Mouse (Mus musculus) midbrain, embryonic 12.5 days (tissue): ENCODE data around the gene Rcl1. TPM values are rescaled to one million over a fixed set of nuclear protein-coding genes. Genes with fewer than 3 reads are reported as not detected.

ENCODE experiments used
- ATAC-seq: fragments of 200-750 bp; cut with Nextera tagmentation; 2 replicates; pipeline ENCODE4 v1.8.0; 2017; ENCODE audit warnings: low read depth, moderate TSS enrichment, moderate library complexity; ENCODE audit not compliant: low FRiP score
- H3K27ac ChIP-seq: fragments of 300-500 bp; sonication (generic); replicated peaks from 2 replicates; pipeline ENCODE4 v1.5.1; 2016; ENCODE audit warnings: mild to moderate bottlenecking
- H3K27me3 ChIP-seq: fragments of 300-500 bp; sonication (generic); 2 replicates; pipeline ENCODE4 v1.6.1; 2016; ENCODE audit warnings: mild to moderate bottlenecking
- H3K36me3 ChIP-seq: fragments of 300-500 bp; sonication (generic); 2 replicates; pipeline ENCODE4 v1.6.1; 2016
- H3K4me1 ChIP-seq: fragments of 300-500 bp; sonication (generic); 2 replicates; pipeline ENCODE4 v1.6.1; 2016
- H3K4me2 ChIP-seq: fragments of 300-500 bp; sonication (generic); replicated peaks from 2 replicates; pipeline ENCODE4 v1.6.1; 2016; ENCODE audit warnings: mild to moderate bottlenecking, moderate library complexity
- H3K4me3 ChIP-seq: fragments of 300-500 bp; sonication (generic); 2 replicates; pipeline ENCODE4 v1.5.1; 2016; ENCODE audit warnings: mild to moderate bottlenecking
- H3K9ac ChIP-seq: fragments of 300-500 bp; sonication (generic); replicated peaks from 2 replicates; pipeline ENCODE4 v1.6.1; 2016; ENCODE audit warnings: mild to moderate bottlenecking, moderate library complexity
- H3K9me3 ChIP-seq: fragments of 300-500 bp; sonication (generic); 2 replicates; pipeline ENCODE4 v1.6.1; 2016; ENCODE audit warnings: mild to moderate bottlenecking
- WGBS: fragments of 180-500 bp; shearing (Covaris S2); methylation state at CpG from one replicate; pipeline ENCODE4 v1.1.7; 2016; 5-methylcytosine and 5-hydroxymethylcytosine counted together
- polyA plus RNA-seq: library from polyadenylated mRNA; unstranded; fragments of >200 nt; fragmentation: Nextera tagmentation; extraction: Ambion mirVana; gene quantifications from 2 replicates; pipeline ENCODE4 v1.2.1, GENCODE M21; 2016

Gene Rcl1
- polyA plus RNA-seq, 1 experiment from 2014 or later, result 41.0 TPM

GRCm38 (mm10) chr19:29113746-29114649 is 12.8 kb downstream of the Rcl1 start:
- Histone ChIP-seq H3K9ac (no peak overlapping the region), H3K4me3 (no peak overlapping the region), H3K4me1 (no peaks in the 10 kb centered on the region), H3K4me2 (no peak overlapping the region), H3K27ac (no peak overlapping the region), H3K9me3 (no peaks in the 10 kb centered on the region), H3K36me3 (peaks cover 10% of the 10 kb centered on the region), H3K27me3 (no peaks in the 10 kb centered on the region)
- 96% methylated on average over 10 of the region's 10 CpGs for WGBS
- no peak for ATAC-seq

GRCm38 (mm10) chr19:29116796-29117195 is 15.6 kb downstream of the Rcl1 start:
- H3K9me3 ChIP-seq, result no peaks in the 10 kb centered on the region
- no peaks in the 10 kb centered on the region for H3K4me1 ChIP-seq
- H3K27me3 ChIP-seq, result no peaks in the 10 kb centered on the region
- no peak overlapping the region for H3K4me3 ChIP-seq
- no peak overlapping the region for H3K4me2 ChIP-seq
- peaks cover 21% of the 10 kb centered on the region for H3K36me3 ChIP-seq
- WGBS, result 84% methylated on average over 6 of the region's 6 CpGs
- no peak overlapping the region for H3K27ac ChIP-seq
- ATAC-seq, result no peak
- H3K9ac ChIP-seq, result no peak overlapping the region

- Histone ChIP-seq H3K4me3 (no peak overlapping the region), H3K4me1 (no peaks in the 10 kb centered on the region), H3K9me3 (no peaks in the 10 kb centered on the region), H3K4me2 (no peak overlapping the region), H3K9ac (no peak overlapping the region), H3K27ac (no peak overlapping the region), H3K36me3 (peaks cover 28% of the 10 kb centered on the region), H3K27me3 (no peaks in the 10 kb centered on the region)
- no peak for ATAC-seq
- WGBS, result 88% methylated on average over 13 of the region's 13 CpGs
Observed at GRCm38 (mm10) chr19:29118196-29118595, 17.0 kb downstream of the Rcl1 start.

DNA sequence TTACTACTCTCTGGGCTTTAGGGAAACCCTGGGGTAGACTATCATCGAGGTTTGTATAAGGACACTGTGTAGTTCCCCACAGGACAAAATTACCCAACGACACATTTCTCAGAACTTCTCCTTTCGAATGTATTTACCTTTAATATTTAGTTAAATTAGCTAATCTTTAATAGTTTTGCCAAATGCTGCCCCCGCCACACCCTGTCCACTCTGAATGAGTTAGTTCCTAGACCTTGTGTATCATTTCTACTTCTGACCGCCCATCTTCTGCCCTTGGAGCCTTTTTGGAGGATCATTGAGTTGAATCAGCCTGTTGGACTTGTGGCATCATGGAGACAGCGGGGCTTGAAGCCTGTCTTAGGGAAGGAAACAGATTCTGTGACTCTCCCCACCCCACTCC is 19.1 kb downstream of the Rcl1 start:
- no peaks in the 10 kb centered on the region for H3K27me3 ChIP-seq
- H3K9me3 ChIP-seq, result no peaks in the 10 kb centered on the region
- H3K27ac ChIP-seq, result no peak overlapping the region
- H3K4me2 ChIP-seq, result no peak overlapping the region
- H3K9ac ChIP-seq, result no peak overlapping the region
- no peaks in the 10 kb centered on the region for H3K4me1 ChIP-seq
- 95% methylated on average over 6 of the region's 6 CpGs for WGBS
- peaks cover 42% of the 10 kb centered on the region for H3K36me3 ChIP-seq
- H3K4me3 ChIP-seq, result no peak overlapping the region
- no peak for ATAC-seq

DNA sequence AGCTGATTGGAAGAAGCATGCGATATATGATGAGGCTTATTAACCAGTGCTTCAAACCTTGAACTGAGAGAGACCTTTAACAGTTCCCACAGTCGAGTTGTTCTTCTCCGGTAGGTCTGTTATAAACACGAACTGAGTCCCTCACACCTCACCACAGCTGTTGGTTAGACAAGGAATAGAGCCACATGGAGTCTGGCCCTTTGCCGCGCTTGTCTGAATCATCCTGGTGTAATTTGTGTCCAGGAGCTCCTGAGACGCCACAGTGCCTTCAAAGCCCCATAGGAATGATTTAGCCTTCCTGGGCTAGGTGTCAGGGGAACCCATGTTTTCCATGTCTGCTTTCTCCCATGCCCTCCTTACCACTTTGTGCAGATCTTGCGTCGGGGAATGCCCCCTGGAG is 20.2 kb downstream of the Rcl1 start:
- Histone ChIP-seq H3K4me1 (no peaks in the 10 kb centered on the region), H3K36me3 (peaks cover 50% of the 10 kb centered on the region), H3K9me3 (no peaks in the 10 kb centered on the region), H3K4me3 (no peak overlapping the region), H3K27me3 (no peaks in the 10 kb centered on the region), H3K27ac (no peak overlapping the region), H3K4me2 (no peak overlapping the region), H3K9ac (no peak overlapping the region)
- 93% methylated on average over 9 of the region's 9 CpGs for WGBS
- no peak for ATAC-seq

- ATAC-seq, result no peak
- H3K4me1 ChIP-seq, result no peaks in the 10 kb centered on the region
- H3K4me3 ChIP-seq, result no peak overlapping the region
- H3K9ac ChIP-seq, result no peak overlapping the region
- no peak overlapping the region for H3K4me2 ChIP-seq
- H3K27me3 ChIP-seq, result no peaks in the 10 kb centered on the region
- no peaks in the 10 kb centered on the region for H3K9me3 ChIP-seq
- no peak overlapping the region for H3K27ac ChIP-seq
- WGBS, result 89% methylated on average over 13 of the region's 13 CpGs
- peaks cover 55% of the 10 kb centered on the region for H3K36me3 ChIP-seq
Observed at GRCm38 (mm10) chr19:29124886-29125585, 23.9 kb downstream of the Rcl1 start.

DNA sequence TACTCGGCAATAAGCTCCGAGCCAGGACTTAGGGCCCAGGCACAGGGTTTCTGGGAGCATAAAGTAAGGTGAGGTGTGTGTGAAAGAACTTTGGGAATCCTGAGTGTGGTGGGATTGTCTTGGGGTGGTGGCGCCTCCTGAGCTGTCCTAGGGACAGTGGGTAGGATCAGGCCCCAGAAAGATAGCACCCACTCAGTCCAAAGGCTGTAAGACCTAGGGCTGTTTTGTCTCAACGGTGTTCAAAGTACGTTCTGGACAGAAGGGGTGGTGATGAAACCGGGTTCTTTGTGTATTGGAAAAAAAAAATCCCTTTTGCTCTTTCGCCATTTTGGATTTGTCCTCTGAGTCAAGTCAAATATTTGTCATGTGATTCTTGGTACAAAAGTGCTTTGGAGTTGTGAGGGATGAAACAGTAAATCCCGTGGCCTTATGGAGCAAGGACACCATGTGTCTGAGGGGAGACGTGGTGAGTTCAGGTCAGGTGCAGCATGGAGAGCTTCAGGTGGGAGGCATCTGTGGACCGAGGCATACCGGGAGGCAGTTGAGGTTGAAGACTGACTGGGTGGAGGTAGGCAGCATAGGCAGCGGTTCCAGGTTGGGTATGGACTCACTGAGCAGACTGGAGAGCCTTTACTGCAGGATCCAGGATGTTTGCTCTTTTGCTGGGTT is 25.3 kb downstream of the Rcl1 start:
- Histone ChIP-seq H3K9ac (no peak overlapping the region), H3K27me3 (no peaks in the 10 kb centered on the region), H3K27ac (no peak overlapping the region), H3K4me2 (no peak overlapping the region), H3K4me1 (no peaks in the 10 kb centered on the region), H3K4me3 (no peak overlapping the region), H3K9me3 (no peaks in the 10 kb centered on the region), H3K36me3 (peaks cover 58% of the 10 kb centered on the region)
- ATAC-seq, result no peak
- 94% methylated on average over 12 of the region's 12 CpGs for WGBS

DNA sequence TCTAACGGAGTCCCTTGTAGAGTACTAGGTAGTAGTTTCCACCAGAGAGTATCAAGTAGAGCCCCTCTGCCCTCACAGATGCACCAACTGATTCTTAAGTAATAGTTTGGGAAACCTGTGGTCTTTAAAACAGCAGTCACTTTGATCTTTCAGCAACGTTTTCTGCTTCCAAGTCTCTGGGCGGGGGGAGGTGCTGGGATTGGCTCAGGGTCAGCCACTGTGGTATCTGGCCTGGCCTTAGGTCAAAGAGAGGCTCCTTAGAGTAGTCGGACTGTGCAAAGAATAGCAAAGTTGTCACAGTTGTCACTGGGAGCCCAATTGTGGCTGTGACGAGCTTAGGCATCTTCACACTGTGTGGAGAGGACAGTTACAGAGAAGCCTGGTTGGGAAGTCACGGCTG is 26.2 kb downstream of the Rcl1 start:
- ATAC-seq, result no peak
- no peak overlapping the region for H3K9ac ChIP-seq
- no peaks in the 10 kb centered on the region for H3K27me3 ChIP-seq
- H3K9me3 ChIP-seq, result no peaks in the 10 kb centered on the region
- no peak overlapping the region for H3K4me3 ChIP-seq
- no peaks in the 10 kb centered on the region for H3K4me1 ChIP-seq
- WGBS, result 59% methylated on average over 6 of the region's 6 CpGs
- H3K4me2 ChIP-seq, result no peak overlapping the region
- H3K36me3 ChIP-seq, result peaks cover 61% of the 10 kb centered on the region
- H3K27ac ChIP-seq, result no peak overlapping the region

DNA sequence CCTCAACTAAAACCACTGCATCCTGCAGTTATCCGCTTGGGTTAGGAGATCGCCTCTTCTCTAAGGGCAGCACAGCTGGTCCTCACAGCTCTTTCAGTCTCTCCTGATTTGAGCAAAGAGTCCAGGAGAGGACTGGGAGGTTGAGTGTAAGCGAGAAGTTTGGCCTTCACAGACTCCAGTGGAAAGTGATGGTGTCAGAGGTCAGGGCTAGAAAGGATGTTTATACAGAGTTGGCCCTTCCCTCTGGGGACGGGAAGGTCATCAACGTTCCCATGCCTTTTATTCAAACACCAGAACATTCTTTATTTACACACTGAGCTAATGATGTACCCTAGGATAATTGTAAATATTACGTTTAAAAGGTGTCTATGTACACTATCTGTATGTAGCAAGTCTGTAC is 27.0 kb downstream of the Rcl1 start:
- Histone ChIP-seq H3K4me3 (no peak overlapping the region), H3K27me3 (no peaks in the 10 kb centered on the region), H3K9me3 (no peaks in the 10 kb centered on the region), H3K4me2 (no peak overlapping the region), H3K36me3 (peaks cover 56% of the 10 kb centered on the region), H3K4me1 (no peaks in the 10 kb centered on the region), H3K9ac (no peak overlapping the region), H3K27ac (no peak overlapping the region)
- 91% methylated on average over 6 of the region's 6 CpGs for WGBS
- ATAC-seq, result no peak

- no peaks in the 10 kb centered on the region for H3K27me3 ChIP-seq
- 97% methylated on average over 5 of the region's 5 CpGs for WGBS
- H3K9ac ChIP-seq, result no peak overlapping the region
- no peak for ATAC-seq
- H3K27ac ChIP-seq, result no peak overlapping the region
- no peak overlapping the region for H3K4me3 ChIP-seq
- peaks cover 52% of the 10 kb centered on the region for H3K36me3 ChIP-seq
- no peaks in the 10 kb centered on the region for H3K9me3 ChIP-seq
- no peak overlapping the region for H3K4me2 ChIP-seq
- no peaks in the 10 kb centered on the region for H3K4me1 ChIP-seq
Observed at GRCm38 (mm10) chr19:29129551-29129950, 28.4 kb downstream of the Rcl1 start.

GRCm38 (mm10) chr19:29131171-29131570 is 30.0 kb downstream of the Rcl1 start:
- H3K27ac ChIP-seq, result no peak overlapping the region
- no peaks in the 10 kb centered on the region for H3K9me3 ChIP-seq
- WGBS, result 90% methylated on average over 4 of the region's 4 CpGs
- H3K4me2 ChIP-seq, result no peak overlapping the region
- H3K9ac ChIP-seq, result no peak overlapping the region
- H3K4me1 ChIP-seq, result no peaks in the 10 kb centered on the region
- no peaks in the 10 kb centered on the region for H3K27me3 ChIP-seq
- ATAC-seq, result no peak
- H3K4me3 ChIP-seq, result no peak overlapping the region
- H3K36me3 ChIP-seq, result peaks cover 50% of the 10 kb centered on the region

- ATAC-seq, result no peak
- Histone ChIP-seq H3K4me1 (no peaks in the 10 kb centered on the region), H3K9ac (no peak overlapping the region), H3K9me3 (no peaks in the 10 kb centered on the region), H3K4me2 (no peak overlapping the region), H3K4me3 (no peak overlapping the region), H3K27me3 (no peaks in the 10 kb centered on the region), H3K36me3 (peaks cover 40% of the 10 kb centered on the region), H3K27ac (no peak overlapping the region)
- 86% methylated on average over 11 of the region's 11 CpGs for WGBS
Observed at GRCm38 (mm10) chr19:29134293-29134692, 33.1 kb downstream of the Rcl1 start.
